Mouse (Mus musculus) urinary bladder, postnatal 14 days (tissue): ENCODE measurements at regions not wholly inside any gene's neighbourhood (a gene's known extent, or its start where the extent isn't known, plus 50 kb on each side); places are given as distances from the start of the nearest gene placed in this dataset.
A peak's percentile ranks its signal among the peaks of the same experiment; 100 is the strongest.

Experiments
- DNase-seq: peaks from one replicate; pipeline ENCODE4 v3.0.0; 2021; ENCODE audit warnings: low spot score

DNA sequence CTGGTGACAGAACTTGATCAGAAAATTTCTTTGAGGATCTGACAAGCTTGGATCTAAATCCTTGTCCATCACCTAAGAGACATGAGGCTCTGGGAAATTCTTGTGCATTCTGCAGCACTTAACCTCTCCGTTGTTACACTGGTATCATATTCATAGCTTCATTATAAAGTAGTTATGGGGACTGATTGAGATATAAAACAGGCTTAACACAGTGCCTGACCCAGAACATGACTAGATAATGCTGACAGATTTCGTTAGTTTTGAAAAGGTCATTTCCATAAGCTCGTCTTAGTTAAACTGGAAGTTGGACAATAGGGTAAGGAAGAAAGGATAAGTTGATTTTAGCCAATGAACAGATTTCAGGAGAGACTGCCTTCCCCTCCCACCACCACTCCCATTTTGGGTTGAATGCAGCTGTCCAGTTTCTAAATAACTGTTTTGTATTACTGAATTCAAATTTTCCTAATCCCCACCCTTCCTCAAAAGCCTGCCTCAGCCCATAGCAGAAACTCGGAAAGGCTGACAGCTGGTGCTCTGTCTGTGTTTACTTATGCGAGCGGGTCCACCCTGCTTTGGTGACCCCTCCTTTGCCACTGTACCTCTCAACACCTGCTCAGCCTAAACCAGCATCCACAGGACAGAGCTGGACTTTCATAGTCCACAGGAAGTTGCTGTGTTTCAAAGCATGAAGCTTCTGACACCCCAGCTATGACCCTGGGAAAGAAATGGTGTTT is 340.8 kb downstream of the Pax1 start:
- DNase-seq, result no peak

DNA sequence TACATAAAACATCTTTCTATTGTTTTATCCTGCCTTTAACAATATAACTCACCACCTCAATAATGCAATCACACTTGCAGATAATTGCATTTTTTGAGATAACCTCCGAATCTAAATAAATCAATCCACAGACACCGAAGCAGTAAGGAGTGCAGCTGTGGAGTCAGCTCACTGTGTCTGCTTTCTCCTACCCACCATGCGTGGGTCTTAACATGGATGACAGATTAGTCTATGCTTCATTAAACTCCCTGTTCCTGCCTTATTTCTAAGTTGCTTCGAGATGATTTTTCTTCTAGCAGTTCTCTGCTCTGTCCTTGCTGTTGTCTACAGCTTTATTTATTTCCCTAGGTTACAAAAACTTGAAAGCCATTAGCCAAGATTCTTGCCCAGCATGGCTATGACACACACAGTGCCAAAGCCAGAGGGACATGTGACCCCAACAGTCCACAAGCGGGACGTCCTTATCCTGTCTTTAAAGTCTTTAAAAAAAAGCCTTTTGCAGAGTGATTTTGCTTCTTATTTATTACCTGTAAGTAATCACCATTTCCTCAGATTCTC is 337.9 kb downstream of the Pax1 start:
- DNase-seq, result no peak

DNA sequence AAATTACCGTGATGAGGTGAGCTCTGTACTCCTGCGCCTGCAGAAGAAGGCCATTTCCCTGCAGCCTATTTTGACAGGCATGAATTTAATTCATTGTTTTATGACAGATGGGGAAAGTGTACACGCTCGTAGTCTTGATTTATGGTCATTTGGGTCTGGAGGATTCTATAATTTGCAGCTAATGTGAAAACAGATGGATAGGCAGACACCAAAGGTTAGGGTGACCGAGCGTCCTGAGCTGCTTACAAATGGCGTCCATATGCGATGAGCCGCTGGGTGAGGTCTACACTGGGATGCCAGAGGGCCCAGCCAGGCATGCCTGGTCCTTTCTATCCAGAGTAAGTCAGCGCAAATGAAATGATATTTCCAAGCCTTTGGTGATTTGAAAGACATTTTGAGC is 330.2 kb downstream of the Pax1 start:
- DNase-seq, result no peak

DNA sequence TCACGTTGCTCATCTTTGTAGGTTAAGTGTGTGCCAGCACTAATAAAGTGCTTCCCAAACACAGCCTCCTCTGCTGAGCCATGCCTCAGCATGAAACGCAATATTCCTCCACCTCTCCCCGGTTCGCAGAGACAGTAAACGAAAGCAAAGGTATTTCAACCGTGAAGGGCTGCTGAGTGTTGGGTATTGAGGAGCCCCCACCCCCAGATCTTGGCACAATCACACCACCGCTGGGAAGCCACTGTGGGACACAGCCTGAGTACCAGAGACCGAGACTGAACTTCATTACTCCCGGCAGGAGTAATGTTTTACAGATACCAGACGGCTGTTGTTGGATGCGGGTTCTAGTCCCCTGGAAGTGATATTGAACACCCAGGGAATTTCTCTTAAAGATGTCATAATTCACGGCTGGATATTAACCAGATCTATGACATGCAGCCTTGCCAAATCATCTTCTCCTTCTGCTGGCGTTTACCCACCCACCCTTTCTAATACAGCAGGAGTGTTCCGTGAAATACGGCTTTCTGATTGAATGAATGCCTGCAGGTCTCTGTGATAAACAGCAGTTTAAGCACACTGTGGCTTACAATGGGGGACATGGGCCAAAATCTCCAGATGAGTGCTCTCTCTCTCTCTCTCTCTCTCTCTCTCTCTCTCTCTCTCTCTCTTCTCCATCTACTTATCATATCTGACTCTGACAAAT is 328.9 kb downstream of the Pax1 start:
- no peak for DNase-seq

DNA sequence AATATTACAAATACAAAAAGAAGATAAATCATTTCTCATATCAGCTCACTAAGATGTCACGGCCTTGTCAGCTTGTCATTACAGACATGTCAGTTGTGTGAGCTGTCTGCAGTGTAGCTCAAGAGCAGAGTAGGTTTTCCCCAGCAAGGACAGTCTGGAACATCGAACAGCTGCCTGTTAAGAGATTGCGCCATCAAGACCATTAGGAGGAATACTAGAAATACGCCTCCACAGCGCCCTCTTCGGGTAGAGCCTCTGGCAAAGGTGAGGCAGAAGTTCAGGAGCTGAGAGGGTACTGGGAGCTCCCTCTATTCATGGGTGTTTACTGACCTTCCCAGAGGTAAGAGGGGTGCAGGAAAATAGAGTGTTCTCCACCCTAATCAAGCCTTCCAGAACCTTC is 327.0 kb downstream of the Pax1 start:
- DNase-seq, result peak; percentile 18

DNA sequence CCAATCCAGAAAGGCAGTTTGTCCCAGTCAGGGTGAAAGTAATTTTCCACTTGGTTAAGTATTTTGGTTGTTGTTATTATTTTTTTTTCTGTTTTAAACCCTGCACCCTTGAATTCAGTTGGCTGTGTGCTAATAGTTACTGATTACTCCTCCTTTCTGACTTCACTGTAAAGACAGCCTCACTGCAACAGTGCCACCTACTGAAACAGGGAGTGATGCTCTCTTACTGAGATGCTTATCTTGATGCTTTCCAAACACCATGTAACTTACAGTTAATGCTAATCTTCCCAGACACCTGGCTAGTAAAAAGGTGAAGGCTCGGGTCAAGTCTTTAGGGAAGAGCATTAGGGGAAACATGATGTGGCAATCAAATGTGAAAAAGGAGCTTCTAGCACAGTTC is 294.9 kb downstream of the Pax1 start:
- no peak for DNase-seq

DNA sequence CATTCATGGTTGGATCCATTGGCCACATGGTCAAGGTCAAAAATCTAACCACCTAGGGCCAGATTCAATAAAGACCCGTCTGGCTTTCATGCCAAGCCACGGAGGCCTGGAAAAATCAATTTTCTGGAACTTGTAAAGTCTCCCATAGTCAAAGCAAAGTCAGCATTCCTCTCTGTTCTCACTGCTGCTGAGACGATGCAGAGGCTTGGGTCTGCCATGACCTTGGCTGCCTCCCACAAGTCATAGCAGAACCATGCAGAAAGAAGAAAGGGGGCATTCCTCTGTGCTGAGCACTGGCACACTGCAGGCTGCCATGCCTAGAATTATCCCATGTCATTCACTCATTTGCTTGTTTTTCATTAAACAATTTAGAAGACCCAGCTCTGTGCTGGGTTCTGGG is 288.5 kb downstream of the Pax1 start:
- DNase-seq, result no peak

DNA sequence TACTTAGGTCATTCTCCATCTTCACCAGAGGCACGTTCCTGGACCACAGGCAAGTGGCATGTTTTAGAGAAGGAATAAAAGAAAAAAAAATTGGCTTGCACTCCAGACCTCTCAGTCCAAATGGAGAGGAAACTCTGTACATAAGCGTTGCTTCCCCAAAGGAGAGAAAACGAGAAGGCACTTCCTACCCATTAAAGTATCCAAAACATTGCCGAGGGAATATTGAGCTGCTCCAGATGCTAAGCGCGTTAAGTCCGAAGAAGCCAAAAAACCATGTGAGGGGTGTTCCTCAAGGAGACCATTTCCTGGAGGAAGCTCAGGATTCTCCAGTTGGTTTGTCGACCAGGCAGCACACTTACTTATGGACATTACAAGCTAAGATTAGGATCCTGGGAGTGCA is 286.2 kb downstream of the Pax1 start:
- no peak for DNase-seq

DNA sequence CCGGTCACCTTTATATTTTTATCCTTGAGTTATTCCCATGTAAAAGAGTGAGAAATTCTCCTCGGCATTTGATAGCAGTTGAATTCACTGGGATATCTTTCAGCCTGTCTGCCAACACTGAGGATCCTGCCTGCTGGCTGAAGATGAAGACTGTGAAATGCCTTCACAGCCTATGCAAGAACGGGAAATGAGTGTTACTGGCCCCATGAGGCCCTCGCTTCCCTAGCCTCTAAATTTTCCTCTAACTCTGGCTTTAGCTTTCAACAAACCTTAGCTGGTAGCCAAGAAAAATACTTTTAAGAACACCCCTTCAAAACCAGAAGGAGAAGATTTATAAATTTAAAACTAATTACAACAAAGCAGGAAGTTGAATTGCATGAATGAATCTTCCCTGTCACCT is 285.8 kb downstream of the Pax1 start:
- no peak for DNase-seq

DNA sequence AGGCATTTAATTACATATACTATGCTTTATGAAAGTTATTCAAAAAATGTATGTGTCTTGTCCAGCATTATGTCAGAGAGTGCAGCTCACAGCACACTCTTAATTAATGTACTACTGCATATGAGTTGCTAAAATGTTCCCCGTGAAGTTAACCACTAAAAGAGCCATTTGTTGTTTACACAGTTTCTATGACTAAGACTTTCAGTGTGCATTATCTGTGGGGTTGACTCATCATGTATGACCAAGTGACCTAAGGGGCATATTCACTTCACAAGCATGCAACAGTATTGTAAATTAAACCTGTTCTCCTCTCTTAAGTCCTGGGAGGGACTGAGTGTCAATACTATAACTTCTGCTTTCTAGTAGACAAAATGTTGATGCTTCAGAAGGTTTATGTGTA is 276.2 kb downstream of the Pax1 start:
- DNase-seq, result no peak

DNA sequence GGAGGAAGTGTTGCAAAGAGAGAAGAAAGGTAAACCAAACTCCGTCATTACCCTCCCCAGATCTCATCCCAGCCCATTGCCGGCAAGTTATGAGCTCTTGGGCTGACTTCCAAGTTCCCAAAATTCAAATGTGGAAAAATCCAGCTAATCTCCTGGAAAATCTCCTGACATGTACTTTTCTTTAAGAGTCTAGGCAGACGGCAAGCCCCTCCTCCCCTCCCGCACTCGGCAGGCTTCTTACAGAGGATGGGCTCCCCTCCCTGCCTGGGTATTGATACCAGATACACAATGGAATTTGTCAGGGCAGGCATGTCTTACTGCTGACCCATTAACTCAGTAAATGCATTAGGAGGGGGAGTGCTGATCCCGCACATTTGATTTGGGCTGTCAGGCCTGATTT is 271.0 kb downstream of the Pax1 start:
- no peak for DNase-seq

DNA sequence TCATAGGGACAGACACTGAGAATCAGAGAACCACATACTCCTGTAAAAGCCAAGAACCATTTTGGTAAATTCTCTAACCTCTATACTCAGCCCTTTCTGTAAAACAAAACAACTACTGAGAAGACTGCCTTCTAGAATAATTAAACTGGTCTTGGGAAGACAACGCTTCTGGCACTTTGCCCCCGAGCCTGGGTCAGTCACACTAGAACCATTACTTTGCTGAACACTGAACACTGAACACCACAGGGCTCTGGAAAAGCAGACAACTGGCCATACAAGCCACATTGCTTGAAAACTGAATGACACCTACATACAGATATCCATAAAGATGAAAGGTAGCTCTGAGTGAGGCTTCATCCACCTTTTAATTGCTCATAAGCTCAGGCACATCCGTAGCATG is 268.0 kb downstream of the Pax1 start:
- DNase-seq, result no peak

DNA sequence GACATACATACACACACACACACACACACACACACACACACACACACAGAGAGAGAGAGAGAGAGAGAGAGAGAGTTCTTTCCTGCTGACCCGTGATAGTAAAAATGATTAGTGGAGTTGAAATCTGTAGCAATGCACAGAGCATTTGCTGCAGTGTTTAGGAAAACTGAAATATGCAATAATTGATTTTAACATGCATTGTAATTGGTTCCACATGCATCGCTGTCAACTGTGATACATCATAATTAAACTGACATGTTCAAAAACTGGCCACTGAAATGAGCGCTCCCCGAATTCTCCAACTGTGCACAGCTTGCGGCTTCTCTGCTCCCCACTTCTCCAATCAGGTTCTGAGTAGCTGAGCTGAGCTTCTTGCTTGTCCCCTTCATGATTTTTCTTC is 265.4 kb downstream of the Pax1 start:
- DNase-seq, result no peak

DNA sequence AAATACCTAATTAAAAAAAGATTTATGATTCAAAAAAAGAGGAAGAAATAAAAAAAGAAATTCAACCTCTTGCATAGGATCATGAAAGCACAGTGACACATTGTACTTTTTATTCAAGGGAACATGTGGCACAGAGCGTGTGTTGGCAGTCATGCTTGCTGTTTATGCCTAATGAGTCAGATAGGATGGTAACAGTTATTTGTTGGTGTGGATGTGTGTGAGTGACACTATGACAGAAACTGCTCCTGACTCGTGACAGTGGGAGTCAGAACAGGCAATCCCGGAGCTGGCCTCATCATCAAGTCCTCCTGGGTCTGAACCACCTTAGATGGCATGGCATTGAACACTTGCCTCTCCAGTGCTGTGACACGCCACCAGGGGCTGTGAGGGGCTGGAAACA is 261.4 kb downstream of the Pax1 start:
- no peak for DNase-seq

DNA sequence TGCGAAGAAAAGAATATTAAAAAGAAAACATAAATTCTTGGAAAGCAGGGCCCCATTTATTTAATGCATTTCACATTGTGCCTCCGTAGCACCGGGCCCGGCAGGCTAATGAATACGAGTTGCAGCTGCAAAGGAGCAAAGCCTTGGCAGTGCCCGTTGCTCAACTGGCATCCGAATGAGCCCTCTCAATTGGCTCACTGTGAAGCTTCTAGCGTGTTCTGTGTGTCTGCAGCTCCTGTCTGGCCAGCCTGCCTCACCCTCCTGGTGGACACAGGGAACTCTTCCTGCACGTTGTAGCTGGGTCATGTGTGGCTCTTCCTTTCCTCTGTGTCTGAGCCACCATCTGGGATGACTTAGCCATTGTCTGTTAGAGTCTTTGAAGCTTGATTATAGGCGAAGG is 256.1 kb downstream of the Pax1 start:
- no peak for DNase-seq

DNA sequence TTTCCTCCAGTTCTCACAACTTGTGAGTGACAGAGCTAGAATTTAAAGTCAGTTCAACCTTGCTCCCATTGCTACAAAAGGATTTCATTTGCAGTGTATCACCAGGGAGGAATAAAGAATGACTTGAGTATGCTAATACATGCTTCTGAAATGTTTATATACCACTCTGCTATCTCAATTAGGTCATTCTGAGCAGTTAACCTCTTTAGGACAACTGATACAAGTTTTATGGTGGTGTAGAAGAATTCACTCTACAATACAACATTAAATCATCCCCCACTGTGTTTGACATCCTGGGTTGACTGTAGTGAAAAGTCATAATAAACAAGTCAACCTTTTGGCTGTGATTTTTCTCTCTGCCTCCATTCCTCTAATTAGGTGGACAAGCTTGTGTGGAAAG is 248.6 kb downstream of the Pax1 start:
- DNase-seq, result no peak

DNA sequence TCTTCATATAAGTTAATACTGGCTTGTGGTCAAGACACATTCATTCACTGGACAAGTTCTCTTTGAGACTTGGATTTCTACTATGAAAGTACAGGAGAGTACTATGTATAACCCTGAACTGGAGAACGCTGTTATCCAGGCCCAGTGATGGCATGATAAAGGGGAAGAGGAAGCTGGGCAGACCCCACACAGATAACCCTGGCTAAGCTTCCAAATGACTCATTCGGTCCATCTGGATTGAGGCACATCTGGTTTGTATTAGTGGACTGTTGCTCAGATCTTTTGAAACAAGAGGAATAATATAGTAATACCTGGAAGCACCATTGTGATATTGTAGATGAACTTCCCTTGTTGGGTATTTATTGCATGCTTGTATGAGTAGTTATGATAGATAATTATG is 239.9 kb downstream of the Pax1 start:
- no peak for DNase-seq

DNA sequence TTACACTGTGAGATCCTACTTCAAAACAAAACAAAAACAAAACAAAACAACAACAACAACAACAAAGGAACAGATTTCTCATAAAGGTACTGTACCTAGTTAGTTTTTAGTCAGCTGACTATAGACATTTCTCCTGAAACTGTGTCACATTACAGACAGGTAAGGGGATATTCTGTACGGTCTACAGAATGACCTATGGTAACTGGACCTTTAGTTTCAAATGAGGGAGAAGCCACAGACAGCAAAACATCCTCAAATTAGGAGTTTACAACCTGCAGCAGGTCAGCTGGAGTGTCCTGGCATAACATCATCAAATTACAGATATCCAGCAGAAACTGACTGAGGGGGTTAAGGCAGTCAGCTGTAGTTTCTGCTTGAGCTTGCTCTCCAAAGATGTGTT is 210.7 kb downstream of the Pax1 start:
- DNase-seq, result no peak

DNA sequence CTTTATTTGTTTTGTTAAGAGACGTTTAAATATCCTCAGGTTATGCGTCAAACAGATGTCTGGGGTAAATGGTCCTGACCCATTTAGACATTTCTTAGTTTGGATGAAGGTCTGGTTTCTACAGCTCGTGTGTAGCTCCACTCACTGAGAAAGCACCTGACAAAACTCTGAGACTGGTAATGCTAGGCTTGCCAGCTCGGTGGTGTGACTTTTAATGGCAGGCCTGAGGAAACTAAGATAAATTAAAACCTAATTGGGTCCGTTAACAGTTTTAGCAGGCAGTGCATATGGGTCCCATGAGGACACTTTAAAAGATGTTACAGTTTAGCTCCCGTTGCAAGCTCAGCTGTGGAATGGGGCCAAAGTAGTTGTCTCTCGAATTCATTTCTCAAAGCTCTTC is 199.5 kb downstream of the Pax1 start:
- DNase-seq, result no peak

DNA sequence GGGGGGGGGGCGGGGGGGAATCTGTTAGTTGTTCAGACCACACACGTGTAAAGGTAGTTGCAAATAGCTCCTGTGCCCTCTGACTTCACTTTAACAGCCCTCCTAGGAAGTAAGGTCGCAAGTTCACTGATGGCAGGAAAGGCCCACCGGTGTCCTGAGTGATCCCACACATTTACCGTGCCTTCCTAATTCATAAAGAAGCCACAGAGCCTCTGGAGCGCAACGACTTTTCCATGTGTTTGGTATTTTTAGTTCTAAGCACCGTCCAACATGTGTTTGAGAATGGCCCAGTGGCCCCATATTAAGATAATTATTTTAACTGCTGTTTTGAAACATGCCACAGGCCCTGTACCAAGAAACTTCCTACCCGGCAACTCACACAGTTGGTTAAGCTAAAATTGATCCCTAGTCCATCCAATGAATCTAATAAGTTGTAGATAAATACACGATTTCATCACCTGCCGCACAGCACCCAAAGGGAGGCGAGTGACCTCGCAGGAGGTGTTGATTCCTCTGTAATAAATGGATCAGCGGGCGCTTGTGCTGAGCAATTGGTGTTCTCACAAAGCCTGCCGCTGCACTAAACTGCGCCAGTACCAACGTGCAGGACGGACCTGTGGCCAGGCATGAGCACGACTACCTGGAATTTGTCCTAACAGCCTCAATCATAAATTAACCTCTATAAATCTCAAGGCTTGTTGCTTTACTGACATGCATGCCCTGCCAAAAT is 198.9 kb downstream of the Pax1 start:
- no peak for DNase-seq

DNA sequence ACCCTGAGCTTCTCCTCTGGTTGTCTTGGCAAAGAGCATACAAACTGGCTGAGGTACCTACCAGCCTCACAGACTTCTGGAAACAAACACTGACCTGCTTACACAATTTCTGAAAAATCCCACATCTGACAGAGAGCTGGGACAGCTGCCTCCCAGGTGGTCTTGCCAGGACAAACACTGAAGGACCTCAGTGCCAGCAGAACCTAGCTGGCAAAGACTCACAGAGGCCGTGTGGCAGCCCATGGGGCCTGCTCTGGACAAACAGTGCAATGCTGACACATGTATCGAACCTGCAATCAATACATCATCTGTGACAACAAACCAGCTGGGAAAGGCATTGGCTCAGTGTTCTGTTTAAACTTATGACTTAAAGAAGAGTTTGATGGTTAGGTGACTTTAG is 167.4 kb downstream of the Pax1 start:
- no peak for DNase-seq

DNA sequence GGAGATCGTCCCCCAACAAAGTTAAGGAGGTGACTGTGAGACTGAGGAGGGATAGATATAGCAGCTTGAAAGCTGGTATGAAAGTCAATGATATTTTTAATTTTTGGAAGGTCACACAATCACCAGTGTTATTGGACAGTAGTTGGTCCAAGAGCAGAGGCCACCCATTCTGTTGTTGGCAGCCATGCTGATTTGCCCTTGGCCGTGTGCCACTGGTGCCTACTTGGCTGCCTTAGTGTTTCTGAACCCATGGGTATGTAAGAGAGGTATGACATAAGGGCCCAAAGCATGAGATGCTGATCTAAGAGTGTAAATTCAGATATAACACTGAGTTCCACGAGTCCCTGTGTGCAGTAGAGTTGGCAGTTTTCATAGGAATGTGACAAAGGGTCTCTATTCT is 153.7 kb downstream of the Pax1 start:
- DNase-seq, result no peak

DNA sequence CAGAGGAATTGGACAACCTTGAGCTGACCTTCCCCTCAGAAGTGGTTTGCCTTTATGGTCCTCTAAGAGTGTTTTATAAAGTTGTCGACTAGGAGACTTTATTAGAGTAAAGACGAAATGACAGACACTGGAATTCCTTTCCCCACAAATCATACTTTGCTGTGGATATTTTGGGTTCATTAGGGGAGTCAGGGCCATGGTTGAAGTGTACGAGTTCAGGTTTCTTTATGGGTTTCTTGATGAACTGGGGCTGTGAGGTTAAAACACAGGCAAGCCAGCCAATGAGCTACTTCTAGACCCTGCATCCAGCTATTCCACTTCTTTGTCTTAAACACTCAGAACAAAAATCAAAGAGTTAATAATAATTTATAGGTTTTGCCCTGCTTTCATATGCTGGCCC is 153.0 kb downstream of the Pax1 start:
- DNase-seq, result no peak
